ENCODE assay signal across 21 mouse cellular contexts in the genomic region with DNA sequence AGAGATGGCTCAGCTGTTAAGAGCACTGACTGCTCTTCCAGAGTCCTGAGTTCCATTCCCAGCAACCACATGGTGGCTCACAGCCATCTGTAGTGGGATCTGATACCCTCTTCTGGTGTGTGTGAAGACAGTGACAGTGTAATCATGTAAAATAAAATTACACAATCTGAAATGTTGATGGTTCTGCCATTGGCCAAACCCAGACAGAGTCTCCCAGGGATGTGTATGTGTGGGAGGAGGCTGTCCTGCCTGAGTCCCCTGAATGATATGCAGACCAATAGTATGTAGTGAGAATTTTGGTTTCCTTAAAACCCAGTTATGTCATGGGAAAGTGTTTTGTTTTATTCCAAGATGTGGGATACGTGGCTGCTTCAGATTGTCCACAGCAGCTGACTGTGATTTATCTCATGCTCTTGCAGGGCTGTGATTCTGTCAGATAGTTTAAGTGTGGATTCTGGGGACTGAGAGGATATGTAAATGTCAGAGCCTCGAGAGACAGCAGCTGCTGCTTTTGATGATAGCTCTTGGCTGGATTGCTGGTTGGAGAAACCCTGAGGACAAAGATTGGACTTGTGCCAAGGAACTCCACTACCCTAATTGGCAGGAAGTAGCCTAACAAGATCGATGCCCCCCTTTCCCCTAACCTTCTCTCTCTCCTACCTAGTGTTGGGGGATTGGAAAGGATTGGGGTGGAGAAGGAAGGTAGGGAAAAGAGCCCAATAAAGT.
"Had no signal": no experiment of that assay in that cellular context is flagged by ENCODE, and none has a peak within 500 bp of the region (broad histone marks: within the 10 kb centered on the region; RNA-seq: fewer than 3 reads in every experiment).

No protein-coding gene starts in this region.

- H3K36me3 ChIP-seq: limb, embryonic 15.5 days; neural tube, embryonic 13.5 days had no signal

- DNase-seq: kidney, adult 2 months; kidney, postnatal 25 days; layer of hippocampus, adult 9-11 months; liver, postnatal 0 days; lung, postnatal 10 days; right cerebral cortex, adult 18-20 months; right cerebral cortex, postnatal 14 days; right cerebral cortex, postnatal 4 days; thymus, adult 2 months; thymus, postnatal 14 days had no signal

- H3K4me3 ChIP-seq: layer of hippocampus, adult 2 months; limb, embryonic 15.5 days; myocyte; neural tube, embryonic 13.5 days had no signal

- H3K9ac ChIP-seq: limb, embryonic 15.5 days; liver, embryonic 14.5 days; liver, postnatal 0 days; neural tube, embryonic 13.5 days had no signal

- H3K9me3 ChIP-seq: limb, embryonic 15.5 days; neural tube, embryonic 13.5 days had no signal

- ATAC-seq: intestine, embryonic 16.5 days; liver, postnatal 0 days; midbrain, embryonic 16.5 days had no signal

- H3K4me2 ChIP-seq: limb, embryonic 15.5 days; liver, embryonic 11.5 days; neural tube, embryonic 13.5 days had no signal

- H3K27me3 ChIP-seq: limb, embryonic 15.5 days; neural tube, embryonic 13.5 days had no signal

- H3K4me1 ChIP-seq: limb, embryonic 15.5 days had no signal

- H3K27ac ChIP-seq: kidney, postnatal 0 days; layer of hippocampus, adult 2 months; limb, embryonic 15.5 days; liver, embryonic 14.5 days; macrophage; neural tube, embryonic 13.5 days; stomach, postnatal 0 days had no signal
